Comparison of ENCODE assay signal across 26 mouse cellular contexts in genomic region chr2:165250903-165251302, GRCm38 (mm10). TPM values are rescaled to one million over a fixed set of nuclear protein-coding genes. Genes with fewer than 3 reads are reported as not detected.
A peak's percentile ranks its signal among the peaks of the same experiment; 100 is the strongest.
DNase-seq lines count a peak whose midpoint lies in the region; ATAC-seq and TF ChIP-seq lines count a peak whose summit lies in the region.
"Had no signal": no experiment of that assay in that cellular context is flagged by ENCODE, and none has a peak within 500 bp of the region (broad histone marks: within the 10 kb centered on the region; RNA-seq: fewer than 3 reads in every experiment).

No protein-coding gene starts in this region.

- peaks cover 31% of the 10 kb centered on the region for H3K27me3 ChIP-seq in lung, embryonic 14.5 days (ENCODE audit: insufficient read depth, low read length)
- H3K27me3 ChIP-seq in megakaryocyte, embryonic 14.5 days (replicated peaks): peaks cover 79% of the 10 kb centered on the region

- no peak overlapping the region for H3K27ac ChIP-seq in lung, embryonic 14.5 days (ENCODE audit: low read depth)
- H3K27ac ChIP-seq: embryonic facial prominence, embryonic 10.5 days; forebrain, embryonic 15.5 days; heart, adult 2 months; heart, embryonic 15.5 days; hindbrain, embryonic 10.5 days; intestine, embryonic 15.5 days; lung, embryonic 15.5 days; midbrain, embryonic 10.5 days; neural tube, embryonic 15.5 days; stomach, postnatal 0 days had no signal

- H3K36me3 ChIP-seq in lung, embryonic 14.5 days (ENCODE audit: insufficient read depth): no peaks in the 10 kb centered on the region
- H3K36me3 ChIP-seq in megakaryocyte, embryonic 14.5 days (replicated peaks; ENCODE audit: low read length): no peaks in the 10 kb centered on the region
- H3K36me3 ChIP-seq: embryonic facial prominence, embryonic 10.5 days; forebrain, embryonic 15.5 days; heart, embryonic 15.5 days; hindbrain, embryonic 10.5 days; intestine, embryonic 15.5 days; lung, embryonic 15.5 days; midbrain, embryonic 10.5 days; neural tube, embryonic 15.5 days had no signal

- H3K4me2 ChIP-seq in lung, embryonic 14.5 days: no peak overlapping the region
- H3K4me2 ChIP-seq: forebrain, embryonic 15.5 days; heart, embryonic 15.5 days; intestine, embryonic 15.5 days; lung, embryonic 15.5 days; neural tube, embryonic 15.5 days had no signal

- H3K9me3 ChIP-seq in lung, embryonic 14.5 days (ENCODE audit: low read depth, low read length): no peaks in the 10 kb centered on the region
- no peaks in the 10 kb centered on the region for H3K9me3 ChIP-seq in megakaryocyte, embryonic 14.5 days
- H3K9me3 ChIP-seq: embryonic facial prominence, embryonic 10.5 days; forebrain, embryonic 15.5 days; heart, embryonic 15.5 days; hindbrain, embryonic 10.5 days; intestine, embryonic 15.5 days; lung, embryonic 15.5 days; midbrain, embryonic 10.5 days; neural tube, embryonic 15.5 days had no signal

- TF ChIP-seq CTCF in lung, embryonic 14.5 days (IDR thresholded peaks at IDR 0.05; ENCODE audit: low read depth): 0 out of 2 replicates have a peak, but pooled peaks have one; percentile 17

- H3K9ac ChIP-seq in lung, embryonic 14.5 days: no peak overlapping the region
- H3K9ac ChIP-seq: forebrain, embryonic 15.5 days; heart, embryonic 15.5 days; intestine, embryonic 15.5 days; lung, embryonic 15.5 days; neural tube, embryonic 15.5 days had no signal

- 0 out of 2 replicates have a peak, but pooled peaks cover 3% of the 10 kb centered on the region for H3K4me1 ChIP-seq in lung, embryonic 14.5 days (ENCODE audit: insufficient read depth)
- H3K4me1 ChIP-seq in megakaryocyte, embryonic 14.5 days: peaks cover 16% of the 10 kb centered on the region
- H3K4me1 ChIP-seq: heart, embryonic 15.5 days; intestine, embryonic 15.5 days had no signal

- no peak for ATAC-seq in lung, embryonic 14.5 days (ENCODE audit: insufficient read depth)
- ATAC-seq: forebrain, embryonic 15.5 days; hindbrain, embryonic 16.5 days; intestine, embryonic 15.5 days; midbrain, embryonic 16.5 days had no signal

- WGBS in lung, embryonic 14.5 days: 19% methylated on average over 1 of the region's 1 CpGs

- peak; percentile 52 for DNase-seq in lung, embryonic 14.5 days
- no peak for DNase-seq in lung, postnatal 14 days
- DNase-seq in 416B (ENCODE audit: low read depth): peak; percentile 87
- DNase-seq in NIH3T3 (ENCODE audit: low read depth): peak; percentile 26
- DNase-seq in frontal cortex, adult 2 months (ENCODE audit: extremely low spot score in 1 of 2, low spot score in 1 of 2): no peak
- no peak for DNase-seq in heart, postnatal 36 days
- DNase-seq in left cerebral cortex, postnatal 10 days (ENCODE audit: extremely low spot score in 1 of 2, low spot score in 2 of 2): no peak
- DNase-seq: adrenal gland, postnatal 36 days; cerebellum, adult 2 months; gastrocnemius, postnatal 25 days; heart, adult 2 months; kidney, adult 8-10 months; kidney, postnatal 10 days had no signal

- intact Hi-C loops in heart, postnatal 36 days (cut with DNase I): no loop called here
- intact Hi-C loops in left cerebral cortex, postnatal 10 days (cut with DNase I): no loop called here

- H3K4me3 ChIP-seq in lung, embryonic 14.5 days (ENCODE audit: low read depth, low read length): no peak overlapping the region
- H3K4me3 ChIP-seq in megakaryocyte, embryonic 14.5 days (replicated peaks): peak overlapping the region; percentile 50
- H3K4me3 ChIP-seq: embryonic facial prominence, embryonic 10.5 days; forebrain, embryonic 15.5 days; heart, adult 2 months; heart, embryonic 15.5 days; hindbrain, embryonic 10.5 days; intestine, embryonic 15.5 days; lung, embryonic 15.5 days; midbrain, embryonic 10.5 days; neural tube, embryonic 15.5 days had no signal

RNA-seq across cellular contexts. Expression of gene Cdh22, which starts 16.2 kb away (rescaled TPM):
- polyA plus RNA-seq in lung, embryonic 14.5 days (2014; fragmentation: Nextera tagmentation; extraction: Ambion mirVana): 0.72 and 1.5 TPM in 2 replicates
- 0.23 TPM in 1 of 2 replicates, not detected in the other for polyA plus RNA-seq in megakaryocyte, embryonic 14.5 days (2012; ENCODE audit: insufficient read depth, low replicate concordance)
- 33.3 and 38.6 TPM in 2 replicates for polyA plus RNA-seq in frontal cortex, adult 2 months (2012; rRNA removed)
- total RNA-seq in heart, postnatal 36 days (2021): under 1 TPM; 0.43 to 0.50 TPM
- total RNA-seq in left cerebral cortex, postnatal 10 days (2021): 10 to 100 TPM; 20.4 to 23.1 TPM
- total RNA-seq: liver, adult 2 months had no signal
- polyA plus RNA-seq: liver, adult 2 months had no signal

RNA-seq across cellular contexts. Expression of gene Slc35c2, which starts 36.8 kb away (rescaled TPM):
- polyA plus RNA-seq in lung, embryonic 14.5 days (2014; fragmentation: Nextera tagmentation; extraction: Ambion mirVana): 51.9 and 52.3 TPM in 2 replicates
- 55.8 and 62.9 TPM in 2 replicates for polyA plus RNA-seq in megakaryocyte, embryonic 14.5 days (2012; ENCODE audit: insufficient read depth, low replicate concordance)
- polyA plus RNA-seq in frontal cortex, adult 2 months (2012; rRNA removed): 58.6 and 62.5 TPM in 2 replicates
- total RNA-seq in heart, postnatal 36 days (2021): 10 to 100 TPM; 17.2 to 18.3 TPM
- total RNA-seq in left cerebral cortex, postnatal 10 days (2021): 10 to 100 TPM; 44.4 to 49.3 TPM

Comparison
In these comparisons a context has a peak if more than half of its experiments do, and no peak if none do; other contexts are left out.
1. DNase-seq: peak in lung, embryonic 14.5 days (single experiment), 416B (single experiment) and NIH3T3 (single experiment); none in lung, postnatal 14 days (single experiment), frontal cortex, adult 2 months (0 of 2), heart, postnatal 36 days (0 of 2) and left cerebral cortex, postnatal 10 days (0 of 2).
2. RNA of gene Cdh22, which starts 16.2 kb away (polyA plus RNA-seq): 33.3 to 38.6 TPM in frontal cortex, adult 2 months; 0.72 to 1.5 TPM in lung, embryonic 14.5 days and 0.23 TPM in megakaryocyte, embryonic 14.5 days; every median in the first group is over 10 times any median in the second.